Mouse (Mus musculus) forebrain, embryonic 13.5 days (tissue): ENCODE results near the gene Oca2. TPM values are rescaled to one million over a fixed set of nuclear protein-coding genes. Genes with fewer than 3 reads are reported as not detected.

Source experiments
- ATAC-seq: fragments of 200-750 bp; cut with Nextera tagmentation; 2 replicates; pipeline ENCODE4 v1.8.0; 2017
- H3K27ac ChIP-seq: fragments of 300-500 bp; sonication (generic); 2 replicates; pipeline ENCODE4 v1.5.1; 2015; ENCODE audit warnings: inconsistent platforms, mild to moderate bottlenecking, moderate library complexity
- H3K27me3 ChIP-seq: fragments of 300-500 bp; sonication (generic); 2 replicates; pipeline ENCODE4 v1.6.1; 2015; ENCODE audit warnings: mild to moderate bottlenecking, inconsistent platforms
- H3K36me3 ChIP-seq: fragments of 300-500 bp; sonication (generic); 2 replicates; pipeline ENCODE4 v1.6.1; 2015; ENCODE audit warnings: mild to moderate bottlenecking, inconsistent platforms; ENCODE audit not compliant: poor library complexity, severe bottlenecking
- H3K4me1 ChIP-seq: fragments of 300-500 bp; sonication (generic); 2 replicates; pipeline ENCODE4 v1.6.1; 2015; ENCODE audit warnings: inconsistent platforms
- H3K4me2 ChIP-seq: fragments of 300-500 bp; sonication (generic); 2 replicates; pipeline ENCODE4 v1.6.1; 2015; ENCODE audit warnings: inconsistent platforms, mild to moderate bottlenecking, moderate library complexity
- H3K4me3 ChIP-seq: fragments of 300-500 bp; sonication (generic); 2 replicates; pipeline ENCODE4 v1.5.1; 2015; ENCODE audit warnings: mild to moderate bottlenecking, inconsistent platforms
- H3K9ac ChIP-seq: fragments of 300-500 bp; sonication (generic); 2 replicates; pipeline ENCODE4 v1.6.1; 2015; ENCODE audit warnings: mild to moderate bottlenecking, inconsistent platforms
- H3K9me3 ChIP-seq: fragments of 300-500 bp; sonication (generic); replicated peaks from 2 replicates; pipeline ENCODE4 v1.6.1; 2016; ENCODE audit warnings: inconsistent platforms
- WGBS: fragments of 180-500 bp; shearing (Covaris S2); methylation state at CpG from one replicate; pipeline ENCODE4 v1.1.7; 2015; 5-methylcytosine and 5-hydroxymethylcytosine counted together
- polyA plus RNA-seq: library from polyadenylated mRNA; unstranded; fragments of >200 nt; fragmentation: Nextera tagmentation; extraction: Ambion mirVana; gene quantifications from 2 replicates; pipeline ENCODE4 v1.2.1, GENCODE M21; 2015

Oca2 gene
- polyA plus RNA-seq, 1 experiment from 2014 or later: 0.66 TPM

DNA sequence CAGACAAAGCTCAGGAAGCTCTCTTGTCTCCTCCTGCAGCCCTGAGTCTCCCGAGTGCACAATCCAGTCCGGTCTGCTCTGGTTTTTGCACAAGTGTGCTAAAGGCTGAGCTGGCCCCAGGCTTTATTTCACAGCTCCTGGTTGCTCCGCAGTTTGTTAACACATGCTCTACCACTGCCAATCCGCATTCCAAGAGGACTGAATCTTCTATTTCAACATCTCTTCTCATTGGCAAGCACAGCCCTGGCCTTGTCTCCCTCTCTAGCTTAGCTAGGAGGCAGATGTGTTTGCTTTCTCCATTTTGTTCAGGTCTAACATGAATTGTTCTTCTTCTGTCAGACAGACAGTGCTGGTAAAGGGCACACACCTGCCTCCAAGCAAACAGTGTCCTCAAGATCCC is 309.7 kb downstream of the Oca2 start:
- no peaks in the 10 kb centered on the region for H3K36me3 ChIP-seq
- 75% methylated on average over 4 of the region's 4 CpGs for WGBS
- H3K4me2 ChIP-seq: no peak overlapping the region
- no peak overlapping the region for H3K9ac ChIP-seq
- H3K4me1 ChIP-seq: 0 out of 2 replicates have a peak, but pooled peaks cover 3% of the 10 kb centered on the region
- no peak overlapping the region for H3K27ac ChIP-seq
- H3K4me3 ChIP-seq: no peak overlapping the region
- H3K9me3 ChIP-seq: no peaks in the 10 kb centered on the region
- no peak for ATAC-seq
- no peaks in the 10 kb centered on the region for H3K27me3 ChIP-seq

DNA sequence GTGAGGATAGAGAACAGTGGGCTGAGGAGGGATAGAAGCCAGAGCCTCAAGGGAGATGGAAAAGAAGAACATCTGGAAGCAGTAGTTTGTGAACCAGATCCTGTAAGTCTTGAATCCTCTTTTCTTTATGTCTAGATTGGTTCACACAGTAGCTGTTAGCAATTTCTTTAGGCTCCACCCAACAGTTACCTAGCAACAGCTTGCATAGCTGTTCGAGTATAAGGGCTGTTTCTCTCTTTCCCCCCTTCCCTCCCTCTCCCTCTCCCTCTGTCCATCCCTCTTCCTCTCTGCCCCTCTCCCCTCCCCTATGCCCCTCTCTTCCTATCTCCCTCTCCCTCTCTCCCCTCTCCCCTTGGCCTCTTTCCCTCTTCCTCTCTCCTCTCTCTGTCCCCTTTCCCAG is 312.2 kb downstream of the Oca2 start:
- Histone ChIP-seq H3K4me3 (no peak overlapping the region), H3K4me1 (0 out of 2 replicates have a peak, but pooled peaks cover 3% of the 10 kb centered on the region), H3K27ac (no peak overlapping the region), H3K9me3 (no peaks in the 10 kb centered on the region), H3K27me3 (no peaks in the 10 kb centered on the region), H3K36me3 (no peaks in the 10 kb centered on the region), H3K9ac (no peak overlapping the region), H3K4me2 (no peak overlapping the region)
- 0 out of 2 replicates have a peak, but pooled peaks have one; percentile 33 for ATAC-seq
- 4% methylated on average over 1 of the region's 1 CpGs for WGBS

Other genes with a start within 250 kb of the Oca2 start
- 14.8 and 15.8 TPM in 2 replicates for gene Nipa1, start 219.8 kb upstream of the Oca2 start, polyA plus RNA-seq
- 42.3 and 45.4 TPM in 2 replicates for gene Herc2, start 189.6 kb upstream of the Oca2 start, polyA plus RNA-seq